Mouse (Mus musculus) common myeloid progenitor, adult 5-6 weeks (primary cell): ENCODE data around the gene Uba52. TPM values are rescaled to one million over a fixed set of nuclear protein-coding genes. Genes with fewer than 3 reads are reported as not detected.
"Not testable (repeated sequence)": the region's sequence is repeated elsewhere in the genome, so short reads cannot be mapped to it uniquely, and the experiment has no call there.

Source experiments
- ATAC-seq: replicated peaks from 2 replicates; pipeline ENCODE4 v1.8.0; 2016; ENCODE audit warnings: low read depth, mild to moderate bottlenecking, moderate TSS enrichment, inconsistent platforms; ENCODE audit not compliant: poor library complexity, severe bottlenecking
- total RNA-seq: library from RNA; stranded (forward); fragments of 200-1000, 187-1606 nt; gene quantifications from 2 replicates; pipeline ENCODE4 v1.2.3, GENCODE M21; 2017

Gene Uba52
- total RNA-seq, 1 experiment from 2014 or later = 3,128 TPM

GRCm38 (mm10) chr8:70535221-70535620 lies 24.6 kb upstream of the Uba52 start:
- ATAC-seq = no peak

GRCm38 (mm10) chr8:70534281-70534680 lies 23.7 kb upstream of the Uba52 start:
- no peak for ATAC-seq

GRCm38 (mm10) chr8:70530314-70530713 lies 19.7 kb upstream of the Uba52 start:
- ATAC-seq = no peak

DNA sequence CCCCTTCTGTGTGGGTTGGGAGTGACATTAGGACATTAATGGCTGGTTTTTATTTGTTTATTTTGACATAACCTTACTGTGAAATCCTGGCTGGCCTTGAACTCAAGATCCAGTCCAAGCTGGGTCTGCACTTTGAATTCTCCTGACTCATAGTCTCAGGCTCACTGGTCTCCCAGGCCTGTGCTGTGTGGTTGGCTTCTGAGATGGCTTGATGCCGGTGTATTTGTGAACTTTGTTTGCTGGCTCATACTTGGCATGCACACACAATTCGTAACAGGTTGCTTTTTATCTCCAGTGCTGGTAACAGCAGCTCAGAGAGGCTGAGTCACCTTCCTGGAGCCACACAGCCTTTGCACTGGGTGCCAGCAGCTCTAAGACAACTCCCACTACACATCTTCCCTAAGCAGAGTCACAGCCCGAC lies 19.1 kb upstream of the Uba52 start:
- no peak for ATAC-seq

DNA sequence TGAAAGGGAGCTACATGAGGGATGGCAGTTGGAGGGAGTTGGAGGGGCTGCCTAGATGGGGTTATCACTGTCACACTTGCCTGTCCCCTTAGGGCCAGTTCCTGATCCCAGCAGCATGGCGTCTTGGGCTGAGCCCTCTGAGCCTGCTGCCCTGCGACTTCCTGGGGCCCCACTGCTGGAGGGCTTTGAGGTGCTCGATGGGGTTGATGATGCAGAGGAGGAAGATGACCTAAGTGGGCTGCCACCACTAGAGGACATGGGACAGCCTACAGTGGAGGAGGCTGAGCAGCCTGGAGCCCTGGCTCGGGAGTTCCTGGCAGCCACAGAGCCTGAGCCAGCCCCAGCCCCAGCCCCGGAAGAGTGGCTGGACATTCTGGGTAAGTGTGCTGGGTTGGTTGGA lies 18.7 kb upstream of the Uba52 start:
- no peak for ATAC-seq

DNA sequence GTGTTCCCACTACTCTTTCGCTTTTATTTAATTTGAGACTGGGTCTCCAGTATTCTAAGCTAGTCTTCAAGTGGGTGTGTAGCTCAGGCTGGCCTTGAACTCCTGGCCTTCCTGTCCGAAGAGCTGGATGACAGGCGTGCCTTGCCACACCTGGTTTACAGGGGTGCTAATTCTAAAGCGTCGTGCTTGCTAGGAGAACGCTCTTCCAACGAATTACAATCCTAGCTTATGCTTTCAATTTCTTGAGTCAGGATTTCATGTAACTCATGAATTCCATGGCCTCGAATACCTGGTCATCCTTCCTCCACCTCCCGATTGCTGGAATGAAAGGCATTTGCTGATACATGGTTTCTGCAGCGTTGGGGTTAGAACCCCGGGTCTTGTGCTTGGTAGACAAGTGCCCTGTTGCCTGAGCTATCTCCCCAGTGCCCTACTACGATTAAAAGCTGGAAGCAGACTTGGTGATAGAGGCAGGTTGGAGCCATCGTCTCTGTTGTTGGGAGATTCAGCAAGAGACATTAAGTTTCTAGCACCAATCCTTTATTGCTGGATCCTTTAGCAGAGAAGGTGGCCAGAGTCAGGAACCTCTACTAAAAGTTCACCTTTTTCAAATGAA lies 17.7 kb upstream of the Uba52 start:
- ATAC-seq = no peak

GRCm38 (mm10) chr8:70527512-70528181 lies 17.0 kb upstream of the Uba52 start, which contains the start of the genes Fkbp8 and Kxd1:
Gene Fkbp8 (plus strand): TSS chr8:70527724.
Gene Kxd1 (minus strand): TSS chr8:70527956.
- ATAC-seq = peak; percentile 85

DNA sequence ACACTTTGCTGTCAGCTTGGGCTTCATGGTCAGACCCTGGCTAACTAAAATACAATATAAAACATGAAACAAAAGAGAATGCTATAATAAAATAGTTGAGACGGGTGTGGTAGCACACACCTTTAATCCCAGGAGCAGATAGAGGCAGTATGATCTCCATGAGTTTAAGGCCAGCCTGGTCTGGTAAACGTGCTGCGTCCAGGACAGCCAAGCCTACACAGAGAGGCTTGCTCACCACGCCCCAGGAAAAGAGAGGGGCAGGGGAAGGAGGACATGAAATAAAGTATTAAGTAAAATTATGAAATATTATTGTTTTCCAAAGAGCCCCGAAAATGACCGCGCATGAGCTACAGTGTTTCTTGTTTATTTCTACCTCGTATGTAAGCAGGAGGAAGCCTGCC lies 16.5 kb upstream of the Uba52 start:
- ATAC-seq = no peak

GRCm38 (mm10) chr8:70522592-70523403 lies 12.2 kb upstream of the Uba52 start:
- ATAC-seq = peak; percentile 92

DNA sequence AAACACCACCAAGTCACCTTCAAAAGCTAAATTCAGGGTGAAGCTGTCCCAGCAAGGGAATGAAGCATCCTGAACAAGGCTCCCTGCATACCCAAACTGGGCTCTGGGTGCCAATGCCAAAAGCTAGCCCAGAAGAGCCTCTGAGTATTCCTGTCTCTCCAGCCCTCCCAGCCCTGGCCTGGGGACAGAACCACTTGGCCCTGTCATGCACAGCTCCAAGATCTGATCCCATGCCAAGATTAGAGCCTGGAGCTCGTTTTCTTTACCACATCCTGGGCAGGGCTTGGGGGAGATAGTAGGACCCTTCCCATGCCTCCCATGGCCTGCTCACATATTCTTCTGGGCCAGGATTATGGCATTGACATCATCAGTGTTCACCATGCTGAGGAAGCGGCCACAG lies 9.0 kb upstream of the Uba52 start:
- no peak for ATAC-seq

DNA sequence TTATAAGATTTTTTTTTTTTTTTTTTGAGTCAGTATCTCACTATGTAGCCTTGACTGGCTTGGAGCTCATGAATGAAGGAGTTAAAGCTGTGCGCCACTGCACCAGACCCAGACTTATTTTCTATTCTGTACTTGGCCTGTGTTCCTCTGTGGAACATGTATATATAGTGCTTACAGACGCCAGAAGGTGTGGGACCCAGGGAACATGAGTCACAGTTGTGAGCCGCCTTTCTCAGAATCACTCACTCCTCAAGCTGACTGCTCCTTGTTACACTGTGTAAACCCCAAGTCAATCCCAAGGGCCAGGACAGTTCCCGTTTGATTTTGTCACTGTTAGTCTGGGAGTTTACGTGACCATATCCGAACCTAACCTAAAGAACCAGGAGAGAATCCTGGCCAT lies 8.4 kb upstream of the Uba52 start:
- no peak for ATAC-seq

- no peak for ATAC-seq
Measured at GRCm38 (mm10) chr8:70517940-70518643, 7.5 kb upstream of the Uba52 start.

DNA sequence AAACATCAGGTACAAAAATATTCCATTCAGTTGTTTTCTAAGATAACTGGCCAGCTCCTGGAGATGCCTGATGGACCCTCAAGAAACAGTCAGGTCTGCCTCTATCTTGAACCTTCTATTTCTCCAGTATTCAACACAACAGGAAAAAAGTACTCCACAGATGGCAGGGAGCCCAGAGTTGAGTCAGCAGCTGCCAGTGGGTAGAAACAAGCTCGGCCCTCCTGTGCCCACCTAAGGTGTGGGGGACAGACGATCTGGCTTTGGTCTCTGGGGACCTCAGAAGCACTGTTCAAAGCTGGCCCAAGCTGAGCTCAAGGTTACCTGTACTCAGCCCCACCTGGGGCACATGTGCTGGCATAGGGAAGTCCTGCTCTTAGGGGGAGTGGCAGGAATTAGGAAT lies 2.8 kb upstream of the Uba52 start:
- no peak for ATAC-seq

DNA sequence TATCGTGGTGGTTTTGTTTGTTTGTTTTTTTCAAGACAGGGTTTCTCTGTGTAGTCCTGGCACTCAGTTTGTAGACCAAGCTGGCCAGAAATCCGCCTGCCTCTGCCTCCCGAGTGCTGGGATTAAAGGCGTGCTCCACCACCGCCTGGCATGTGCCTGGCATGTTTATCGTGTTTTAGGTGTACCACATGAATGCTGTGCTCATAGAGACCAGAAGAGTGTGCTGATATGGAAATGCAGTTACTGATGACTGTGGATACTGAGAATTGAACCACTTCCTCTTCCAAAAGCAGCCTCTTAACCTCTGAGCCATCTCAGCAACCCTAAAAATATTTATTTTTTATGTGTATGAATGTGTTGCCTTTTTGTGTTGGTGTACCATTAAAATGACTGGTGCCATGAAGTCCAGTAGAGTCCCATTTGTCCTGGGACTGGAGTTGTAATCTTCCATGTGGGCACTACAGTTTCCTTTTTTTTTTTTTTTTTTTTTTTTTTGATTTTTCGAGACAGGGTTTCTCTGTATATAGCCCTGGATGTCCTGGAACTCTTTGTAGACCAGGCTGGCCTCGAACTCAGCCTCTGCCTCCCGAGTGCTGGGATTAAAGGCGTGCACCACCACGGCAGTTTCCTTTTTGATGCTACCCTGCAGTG lies 1.8 kb upstream of the Uba52 start:
- ATAC-seq = peak; percentile 39

DNA sequence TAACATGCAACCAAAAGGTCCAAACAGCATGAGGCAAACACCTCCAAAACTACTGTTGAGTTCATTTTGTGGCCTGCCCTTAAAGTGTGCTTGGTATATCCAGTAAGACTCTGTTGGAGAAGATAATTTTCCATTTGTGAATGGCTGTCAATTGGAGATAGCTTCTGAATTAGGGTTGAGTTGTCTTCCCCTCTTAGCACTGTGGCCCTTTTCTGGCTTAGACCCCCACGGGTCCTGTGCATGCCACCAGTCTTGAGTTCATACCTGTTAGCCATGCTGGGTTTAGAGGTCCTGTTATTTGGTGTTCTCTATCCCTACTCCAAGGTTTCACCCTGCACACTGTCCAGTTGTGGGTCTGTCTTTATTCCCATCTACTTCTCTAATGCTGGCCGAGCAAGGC lies 1.2 kb upstream of the Uba52 start:
- ATAC-seq = no peak

GRCm38 (mm10) chr8:70511174-70511573 lies 573 bp upstream of the Uba52 start:
- not testable (repeated sequence) for ATAC-seq

- ATAC-seq = no peak
Measured at GRCm38 (mm10) chr8:70509281-70509952, 1.2 kb downstream of the Uba52 start.

DNA sequence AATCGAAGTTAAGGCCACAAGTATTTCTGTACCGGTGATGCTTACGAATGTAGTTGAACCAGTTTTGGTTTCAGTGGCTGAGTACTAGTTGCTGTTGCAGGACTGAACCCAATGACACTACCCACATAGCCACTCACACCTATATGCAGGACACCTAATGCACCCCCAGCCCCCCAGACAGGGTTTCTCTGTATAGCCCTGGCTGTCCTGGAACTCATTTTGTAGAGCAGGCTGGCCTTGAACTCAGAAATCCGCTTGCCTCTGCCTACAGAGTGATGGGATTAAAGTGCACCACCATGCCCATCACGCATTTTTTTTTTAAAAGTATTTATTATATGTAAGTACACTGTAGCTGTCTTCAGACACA lies 3.6 kb downstream of the Uba52 start:
- ATAC-seq = no peak

DNA sequence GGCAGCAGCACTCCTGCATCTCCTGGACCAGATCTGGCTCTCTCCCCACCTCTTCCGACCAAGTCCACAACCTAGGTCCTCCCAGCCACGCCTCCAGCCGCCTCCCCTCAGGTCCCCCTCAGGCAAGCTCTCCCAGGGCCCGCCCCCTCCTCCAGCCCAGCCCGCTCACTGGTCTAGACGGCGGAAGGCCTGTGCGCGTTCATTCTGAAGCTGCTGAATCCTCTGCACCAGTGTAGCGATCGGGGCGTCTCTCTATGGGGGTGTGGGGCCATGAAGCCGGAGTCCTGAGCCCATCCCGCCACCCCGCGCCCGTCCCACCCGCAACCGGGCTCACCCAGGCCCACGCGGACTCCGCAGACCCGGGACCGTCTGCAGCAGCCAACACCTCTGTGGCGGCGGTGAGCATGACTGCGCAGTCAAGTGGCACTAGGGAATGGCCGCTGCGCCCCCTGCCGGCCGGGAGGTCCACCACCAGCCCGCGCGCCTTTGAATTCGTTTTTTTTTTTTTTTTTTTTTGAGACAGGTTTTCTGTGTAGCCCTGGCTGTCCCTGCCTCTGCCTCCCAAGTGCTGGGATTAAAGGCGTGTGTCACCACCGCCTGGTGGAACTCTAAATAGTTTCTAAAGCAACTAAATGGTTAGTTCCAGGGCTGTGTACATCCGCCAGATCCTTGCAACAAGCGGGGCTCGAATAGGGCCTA lies 4.1 kb downstream of the Uba52 start, which contains the start of gene Rex1bd:
Rex1bd (minus strand) TSS at position 425 of the 699 bp plus-strand sequence.
- ATAC-seq = peak; percentile 64
